Mouse (Mus musculus) layer of hippocampus, adult 2 months (tissue): ENCODE measurements around the gene Ifnl3. TPM values are rescaled to one million over a fixed set of nuclear protein-coding genes. Genes with fewer than 3 reads are reported as not detected.
A peak's percentile ranks its signal among the peaks of the same experiment; 100 is the strongest.

ENCODE experiments used
- DNase-seq, 2 experiments: peaks; one replicate each; pipeline ENCODE4 v3.0.0; 2022; ENCODE audit warnings: low spot score in 2 of 2
- H3K27ac ChIP-seq: fragments of 200-600 bp; 2 replicates; pipeline ENCODE4 v1.8.1; 2022
- H3K4me3 ChIP-seq: fragments of 200-600 bp; 2 replicates; pipeline ENCODE4 v1.8.1; 2022; ENCODE audit warnings: mild to moderate bottlenecking
- CTCF ChIP-seq: fragments of 200-600 bp; conservative IDR thresholded peaks from 2 replicates; pipeline ENCODE4 v1.8.1; 2022; ENCODE audit warnings: antibody characterized with exemption, mild to moderate bottlenecking, moderate library complexity
- microRNA-seq, 2 experiments: library from miRNA; unstranded; fragments of <30 nt; microRNA quantifications; one replicate each; pipeline ENCODE4 v1.2.0; 2021
- total RNA-seq, 2 experiments: library from RNA; stranded (reverse); gene quantifications; 2 replicates each; pipeline ENCODE4 v1.2.3; 2021

Gene Ifnl3
- total RNA-seq, 2 experiments from 2014 or later = not detected

GRCm38 (mm10) chr7:28557069-28557468, 34.4 kb downstream of the Ifnl3 start:
- Histone ChIP-seq H3K4me3 (no peak overlapping the region), H3K27ac (no peak overlapping the region)
- TF ChIP-seq CTCF = no peak
- DNase-seq = no peak

GRCm38 (mm10) chr7:28557708-28558107, 35.1 kb downstream of the Ifnl3 start:
- no peak for DNase-seq
- TF ChIP-seq CTCF = no peak
- Histone ChIP-seq H3K4me3 (no peak overlapping the region), H3K27ac (no peak overlapping the region)

GRCm38 (mm10) chr7:28558486-28558885, 35.9 kb downstream of the Ifnl3 start:
- Histone ChIP-seq H3K27ac (no peak overlapping the region), H3K4me3 (no peak overlapping the region)
- no peak for DNase-seq
- TF ChIP-seq CTCF = no peak

GRCm38 (mm10) chr7:28560856-28561255, 38.2 kb downstream of the Ifnl3 start:
- H3K27ac ChIP-seq = peak overlapping the region; percentile 51; the same call in 1 of the 2 replicates
- DNase-seq = no peak
- no peak for TF ChIP-seq CTCF
- H3K4me3 ChIP-seq = no peak overlapping the region

- TF ChIP-seq CTCF = no peak
- H3K4me3 ChIP-seq = no peak overlapping the region
- no peak overlapping the region for H3K27ac ChIP-seq
- no peak for DNase-seq
Observed at GRCm38 (mm10) chr7:28561967-28562366, 39.3 kb downstream of the Ifnl3 start.

- Histone ChIP-seq H3K27ac (no peak overlapping the region), H3K4me3 (no peak overlapping the region)
- no peak for TF ChIP-seq CTCF
- no peak for DNase-seq
Observed at GRCm38 (mm10) chr7:28562371-28562770, 39.7 kb downstream of the Ifnl3 start.

- H3K27ac ChIP-seq = no peak overlapping the region
- no peak for DNase-seq
- no peak overlapping the region for H3K4me3 ChIP-seq
- no peak for TF ChIP-seq CTCF
Observed at GRCm38 (mm10) chr7:28562951-28563350, 40.3 kb downstream of the Ifnl3 start.

GRCm38 (mm10) chr7:28565407-28565806, 42.8 kb downstream of the Ifnl3 start:
- TF ChIP-seq CTCF = no peak
- no peak for DNase-seq
- Histone ChIP-seq H3K4me3 (no peak overlapping the region), H3K27ac (no peak overlapping the region)

- TF ChIP-seq CTCF = no peak
- no peak overlapping the region for H3K4me3 ChIP-seq
- DNase-seq = no peak
- no peak overlapping the region for H3K27ac ChIP-seq
Observed at GRCm38 (mm10) chr7:28567539-28567938, 44.9 kb downstream of the Ifnl3 start.

GRCm38 (mm10) chr7:28568253-28568652, 45.6 kb downstream of the Ifnl3 start:
- Histone ChIP-seq H3K4me3 (no peak overlapping the region), H3K27ac (no peak overlapping the region)
- TF ChIP-seq CTCF = peak; percentile 94
- peak; percentile 68 to 80 for DNase-seq

GRCm38 (mm10) chr7:28570291-28570981, 47.8 kb downstream of the Ifnl3 start:
- H3K27ac ChIP-seq = peak overlapping the region; percentile 71
- no peak for DNase-seq
- no peak overlapping the region for H3K4me3 ChIP-seq
- TF ChIP-seq CTCF = 0 out of 2 replicates have a peak, but pooled peaks have one; percentile 7

GRCm38 (mm10) chr7:28570982-28571682, 48.5 kb downstream of the Ifnl3 start:
- Histone ChIP-seq H3K4me3 (no peak overlapping the region), H3K27ac (peak overlapping the region; percentile 71)
- no peak for DNase-seq
- TF ChIP-seq CTCF = no peak

- no peak for TF ChIP-seq CTCF
- Histone ChIP-seq H3K4me3 (no peak overlapping the region), H3K27ac (no peak overlapping the region)
- no peak for DNase-seq
Observed at GRCm38 (mm10) chr7:28572689-28573088, 50.1 kb downstream of the Ifnl3 start.

- Histone ChIP-seq H3K27ac (no peak overlapping the region), H3K4me3 (no peak overlapping the region)
- TF ChIP-seq CTCF = no peak
- no peak for DNase-seq
Observed at GRCm38 (mm10) chr7:28573236-28573635, 50.6 kb downstream of the Ifnl3 start.

Small RNA genes lying within 50 kb of the gene (microRNA-seq; reads per million reads assigned to microRNA genes)
- gene Mir7049 = 1.3 to 1.5 reads per million in 2 experiments

Other genes with a start within 250 kb of the Ifnl3 start
- gene Eid2b, start 245.1 kb upstream of the Ifnl3 start, total RNA-seq = 10 to 100 TPM; 34.3 to 37.5 TPM
- gene Selenov, start 231.7 kb upstream of the Ifnl3 start, total RNA-seq = under 1 TPM; 0.38 to 0.79 TPM
- gene Dll3, start 220.6 kb upstream of the Ifnl3 start, total RNA-seq = 1 to 10 TPM; 1.8 to 1.9 TPM
- 10 to 100 TPM; 37.8 to 38.5 TPM for gene Timm50, start 210.8 kb upstream of the Ifnl3 start, total RNA-seq
- gene Supt5, start 184.1 kb upstream of the Ifnl3 start, total RNA-seq = 100 to 1,000 TPM; 117 to 123 TPM
- gene Rps16, start 172.2 kb upstream of the Ifnl3 start, total RNA-seq = 100 to 1,000 TPM; 490 to 496 TPM
- 1 to 10 TPM; 5.9 to 6.8 TPM for gene Plekhg2, start 150.2 kb upstream of the Ifnl3 start, total RNA-seq
- 1 to 10 TPM; 2.0 to 3.2 TPM for gene Zfp36, start 142.6 kb upstream of the Ifnl3 start, total RNA-seq
- gene Med29, start 130.1 kb upstream of the Ifnl3 start, total RNA-seq = 10 to 100 TPM; 17.7 to 18.7 TPM
- gene Paf1, start 129.9 kb upstream of the Ifnl3 start, total RNA-seq = 10 to 100 TPM; 68.4 to 79.0 TPM
- 1 to 10 TPM in 1 of 2 experiments, under 1 TPM in 1; 0.86 to 2.3 TPM for gene Gmfg, start 85.4 kb upstream of the Ifnl3 start, total RNA-seq
- gene Lrfn1, start 70.9 kb upstream of the Ifnl3 start, total RNA-seq = 10 to 100 TPM; 69.1 to 79.8 TPM
- gene Ifnl2, start 12.4 kb upstream of the Ifnl3 start, total RNA-seq = not detected
- gene Sycn, start 18.0 kb downstream of the Ifnl3 start, total RNA-seq = not detected
- gene Nccrp1, start 24.4 kb downstream of the Ifnl3 start, total RNA-seq = under 1 TPM; 0.23 to 0.47 TPM
- gene Samd4b, start 75.3 kb downstream of the Ifnl3 start, total RNA-seq = 10 to 100 TPM; 67.8 to 70.1 TPM
- gene Pak4, start 75.3 kb downstream of the Ifnl3 start, total RNA-seq = 10 to 100 TPM; 13.7 to 16.2 TPM
- gene Acp7, start 108.5 kb downstream of the Ifnl3 start, total RNA-seq = 1 to 10 TPM; 1.2 to 2.2 TPM
- gene Fbxo27, start 170.0 kb downstream of the Ifnl3 start, total RNA-seq = 10 to 100 TPM; 24.4 to 27.1 TPM
- gene Fbxo17, start 194.0 kb downstream of the Ifnl3 start, total RNA-seq = 1 to 10 TPM in 1 of 2 experiments, under 1 TPM in 1; 0.98 to 1.4 TPM
- 10 to 100 TPM; 57.5 to 57.9 TPM for gene Mrps12, start 219.0 kb downstream of the Ifnl3 start, total RNA-seq
- gene Sars2, start 219.2 kb downstream of the Ifnl3 start, total RNA-seq = 10 to 100 TPM; 13.9 to 14.3 TPM
- gene Ccer2, start 233.3 kb downstream of the Ifnl3 start, total RNA-seq = under 1 TPM; 0.34 to 0.36 TPM
- gene Sirt2, start 243.9 kb downstream of the Ifnl3 start, total RNA-seq = 100 to 1,000 TPM; 128 to 139 TPM
- 10 to 100 TPM; 25.6 to 27.2 TPM for gene Nfkbib, start 244.7 kb downstream of the Ifnl3 start, total RNA-seq